Mouse (Mus musculus): ENCODE measurements around the gene Yes1. TPM values are rescaled to one million over a fixed set of nuclear protein-coding genes. Genes with fewer than 3 reads are reported as not detected.

The Yes1 gene
- 86.1 TPM for polyA plus RNA-seq (2014; fragmentation: Illumina TruSeq; extraction: RNeasy Lipid Tissue Mini Kit (QIAGEN cat#74804); ENCODE audit: low read depth, low replicate concordance)

GRCm38 (mm10) chr5:32610801-32611340 lies at the start of gene Yes1:
TSS of gene Yes1 (plus strand) at chr5:32611171.

Other genes with a start within 250 kb of the Yes1 start
- gene Ppp1cb, start 152.3 kb upstream of the Yes1 start, polyA plus RNA-seq (2014; fragmentation: Illumina TruSeq; extraction: RNeasy Lipid Tissue Mini Kit (QIAGEN cat#74804); ENCODE audit: low read depth, low replicate concordance): 508 TPM
- gene Pisd, start 174.5 kb downstream of the Yes1 start, polyA plus RNA-seq (2014; fragmentation: Illumina TruSeq; extraction: RNeasy Lipid Tissue Mini Kit (QIAGEN cat#74804); ENCODE audit: low read depth, low replicate concordance): 9.1 TPM
- gene Gm20671, start 215.9 kb downstream of the Yes1 start, polyA plus RNA-seq (2014; fragmentation: Illumina TruSeq; extraction: RNeasy Lipid Tissue Mini Kit (QIAGEN cat#74804); ENCODE audit: low read depth, low replicate concordance): not detected
- gene Prr14l, start 243.1 kb downstream of the Yes1 start, polyA plus RNA-seq (2014; fragmentation: Illumina TruSeq; extraction: RNeasy Lipid Tissue Mini Kit (QIAGEN cat#74804); ENCODE audit: low read depth, low replicate concordance): 11.0 TPM